Mouse (Mus musculus): Measurements from ENCODE around the gene Hecw2.

Gene Hecw2

GRCm38 (mm10) chr1:53978514-53978831 is 216.5 kb downstream of the Hecw2 start:
- no peak for DNase-seq (ENCODE audit: low read depth)

GRCm38 (mm10) chr1:53977806-53978513 is 217.0 kb downstream of the Hecw2 start:
- DNase-seq (ENCODE audit: low read depth), result peak; percentile 19

DNA sequence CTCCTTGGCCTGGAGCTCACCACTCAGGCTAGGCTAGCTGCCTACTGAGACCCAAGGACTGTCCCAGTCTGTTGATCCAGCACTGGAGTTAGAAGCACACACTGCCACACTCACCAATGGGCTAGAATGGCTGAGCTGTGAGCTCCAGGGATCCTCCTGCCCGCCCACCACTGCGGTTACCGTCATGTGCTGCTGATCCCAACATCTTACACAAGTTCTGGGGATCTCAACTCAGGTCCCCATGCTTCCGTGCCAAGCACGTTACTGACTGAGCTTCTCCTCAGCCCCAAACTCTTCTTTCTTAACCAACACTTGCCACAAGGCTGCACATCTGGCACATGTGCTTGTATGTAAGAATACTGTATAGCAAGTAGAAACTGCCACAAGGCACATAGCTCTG is 218.2 kb downstream of the Hecw2 start:
- DNase-seq (ENCODE audit: low read depth), result no peak

DNA sequence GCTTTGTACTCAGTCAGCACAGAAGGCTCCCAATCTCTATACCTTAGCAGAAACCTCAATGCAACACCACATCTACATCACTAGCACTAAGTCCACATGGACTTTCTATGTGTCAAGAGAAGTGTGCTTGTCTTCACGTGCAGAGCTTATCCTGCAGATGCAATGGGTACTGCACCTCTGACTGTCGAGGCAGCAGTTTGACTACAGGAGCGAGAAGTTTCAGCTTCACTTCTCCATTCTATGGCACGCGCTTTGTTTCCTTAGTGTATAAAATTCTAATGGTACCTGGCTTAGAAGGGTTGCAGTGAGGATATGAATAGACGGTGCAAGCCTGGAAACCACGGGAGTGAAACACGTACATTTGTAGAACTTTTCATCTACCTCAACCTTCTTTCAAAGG is 218.9 kb downstream of the Hecw2 start:
- DNase-seq (ENCODE audit: low read depth), result no peak

GRCm38 (mm10) chr1:53974941-53975340 is 220.0 kb downstream of the Hecw2 start:
- no peak for DNase-seq (ENCODE audit: low read depth)

- no peak for DNase-seq (ENCODE audit: low read depth)
Measured at GRCm38 (mm10) chr1:53970326-53970977, 224.5 kb downstream of the Hecw2 start.

- DNase-seq (ENCODE audit: low read depth), result no peak
Measured at GRCm38 (mm10) chr1:53952395-53952794, 242.6 kb downstream of the Hecw2 start.

- no peak for DNase-seq (ENCODE audit: low read depth)
Measured at GRCm38 (mm10) chr1:53945815-53946214, 249.2 kb downstream of the Hecw2 start.

- no peak for DNase-seq (ENCODE audit: low read depth)
Measured at GRCm38 (mm10) chr1:53942468-53942867, 252.5 kb downstream of the Hecw2 start.

GRCm38 (mm10) chr1:53941528-53941927 is 253.4 kb downstream of the Hecw2 start:
- DNase-seq (ENCODE audit: low read depth), result no peak

DNA sequence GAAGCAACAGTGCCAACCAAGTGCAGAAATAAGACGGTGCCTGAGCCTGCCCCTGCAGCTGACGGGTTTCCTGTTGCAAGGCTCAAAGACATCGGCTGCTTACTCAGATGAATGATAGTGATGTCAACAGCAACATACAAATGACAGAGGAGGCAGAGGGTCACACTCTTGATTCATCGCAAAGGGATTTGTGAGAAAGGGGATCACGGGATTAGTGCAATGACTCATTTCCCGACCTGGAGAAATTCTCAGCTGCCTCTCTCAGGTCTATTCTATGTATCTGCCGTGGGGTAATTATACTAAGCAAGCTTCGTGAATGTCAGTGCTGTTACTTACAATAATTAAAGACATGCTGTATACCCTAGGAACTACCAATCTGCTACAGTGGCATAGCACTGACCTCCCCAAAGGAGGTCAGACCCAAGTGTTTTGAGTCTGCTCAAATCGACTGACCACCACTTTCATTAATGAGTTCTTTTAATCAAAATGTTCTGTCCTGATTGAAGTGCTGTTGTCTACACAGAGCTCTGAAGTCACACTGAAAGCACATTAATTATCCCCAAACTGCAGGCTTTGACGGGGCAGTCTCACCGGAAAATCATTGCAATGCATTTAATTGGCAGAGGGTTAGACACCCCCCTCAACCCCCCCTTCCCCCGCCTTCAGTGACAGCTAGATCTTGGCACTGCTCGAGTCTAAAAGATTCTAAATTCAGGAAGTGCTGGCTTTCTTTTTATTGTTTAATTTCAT is 254.5 kb downstream of the Hecw2 start:
- no peak for DNase-seq (ENCODE audit: low read depth)

DNA sequence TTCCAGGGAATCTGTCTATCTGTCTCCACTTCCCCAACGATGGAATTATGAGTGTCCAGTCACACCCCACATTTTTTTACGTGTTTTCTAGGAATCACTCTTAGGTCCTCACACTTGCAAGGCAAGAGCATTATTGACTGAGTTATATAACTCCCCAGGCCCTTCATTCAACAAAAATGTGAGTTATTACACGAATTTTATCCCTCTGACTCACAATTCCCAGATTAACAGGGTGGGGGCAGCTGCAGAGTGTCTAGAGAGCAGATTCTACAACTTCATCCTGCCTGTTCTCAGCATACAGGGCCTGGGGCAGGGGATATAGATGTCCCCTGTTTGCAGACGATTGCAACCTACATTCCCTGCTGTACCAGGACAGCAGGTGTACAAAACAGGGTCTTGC is 255.7 kb downstream of the Hecw2 start:
- DNase-seq (ENCODE audit: low read depth), result no peak

GRCm38 (mm10) chr1:53933308-53933707 is 261.7 kb downstream of the Hecw2 start:
- no peak for DNase-seq (ENCODE audit: low read depth)

DNA sequence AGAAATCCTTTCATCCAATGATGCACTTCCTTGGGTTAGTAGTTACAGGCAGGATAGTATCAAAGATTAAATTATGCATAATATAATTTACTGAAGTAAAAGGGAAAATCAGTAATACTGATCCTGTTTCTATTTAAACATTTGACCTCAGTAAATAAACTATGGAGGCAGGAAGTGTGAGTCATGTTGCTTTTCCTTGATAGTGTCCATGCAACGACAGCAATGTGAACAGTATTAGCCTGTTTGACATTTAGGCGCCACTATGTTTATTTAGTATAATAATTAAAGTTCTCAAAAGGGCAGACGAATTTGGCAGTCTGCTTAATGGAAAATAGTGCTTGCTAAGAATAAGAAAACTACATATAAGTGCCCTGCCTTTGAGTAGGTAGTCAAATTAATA is 263.7 kb downstream of the Hecw2 start:
- no peak for DNase-seq (ENCODE audit: low read depth)

- DNase-seq (ENCODE audit: low read depth), result no peak
Measured at GRCm38 (mm10) chr1:53927605-53928004, 267.4 kb downstream of the Hecw2 start.

DNA sequence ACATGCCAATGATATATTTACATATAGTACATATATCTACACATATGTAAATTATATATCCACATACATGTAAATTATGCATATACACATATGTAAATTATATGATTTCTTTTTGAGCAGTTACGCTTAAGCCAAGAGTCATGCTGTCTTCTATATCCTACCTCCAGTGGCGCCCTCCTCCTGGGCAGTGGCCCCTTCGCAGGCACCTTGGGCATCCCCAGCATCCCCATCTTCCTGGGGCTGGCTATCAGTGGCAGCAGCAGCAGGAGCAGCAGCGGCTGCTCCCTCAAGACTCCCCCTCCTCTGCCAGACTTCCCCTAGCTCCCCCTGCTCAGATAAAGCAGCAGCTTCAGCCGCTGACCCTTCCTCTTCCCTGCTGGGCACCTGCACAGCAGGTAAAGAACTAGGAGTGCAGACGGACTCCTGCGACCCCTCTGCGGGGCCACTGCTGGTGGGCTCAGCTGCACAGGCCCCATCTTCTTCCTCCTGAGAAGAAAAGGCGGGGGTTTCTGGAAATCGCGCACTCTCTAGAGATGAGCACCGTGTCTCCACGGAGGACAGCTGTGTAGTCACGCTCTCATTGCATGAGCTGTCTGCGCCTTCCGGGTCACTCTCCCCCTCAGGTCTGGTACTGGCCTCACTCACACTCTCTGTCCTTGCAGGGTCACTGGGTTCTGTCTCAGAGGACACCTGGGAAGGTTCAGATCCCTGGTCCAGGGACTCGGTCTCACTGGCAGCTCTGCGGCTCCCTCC is 269.6 kb downstream of the Hecw2 start:
- no peak for DNase-seq (ENCODE audit: low read depth)

GRCm38 (mm10) chr1:53911848-53912247 is 283.1 kb downstream of the Hecw2 start:
- no peak for DNase-seq (ENCODE audit: low read depth)

DNA sequence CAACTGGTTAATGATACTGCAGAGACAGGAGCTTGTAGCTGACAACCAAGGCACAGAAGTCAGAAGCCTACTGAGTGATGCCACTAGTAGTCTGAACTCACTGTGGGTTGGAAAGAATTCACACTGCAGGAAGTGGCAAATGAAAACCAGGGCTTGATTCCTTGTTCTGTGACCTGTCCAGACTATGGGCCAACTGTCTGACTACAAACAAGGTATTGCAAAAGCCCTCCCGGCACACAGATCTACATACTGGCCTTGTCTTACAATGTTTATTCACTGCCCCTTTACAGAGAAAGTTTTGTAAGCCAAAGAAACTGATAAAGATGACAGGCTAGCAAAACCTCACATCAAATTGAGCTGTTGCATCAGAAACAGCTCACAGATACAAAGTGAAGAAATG is 284.7 kb downstream of the Hecw2 start:
- DNase-seq (ENCODE audit: low read depth), result no peak

- peak; percentile 52 for DNase-seq (ENCODE audit: low read depth)
Measured at GRCm38 (mm10) chr1:53909118-53909517, 285.9 kb downstream of the Hecw2 start.

DNA sequence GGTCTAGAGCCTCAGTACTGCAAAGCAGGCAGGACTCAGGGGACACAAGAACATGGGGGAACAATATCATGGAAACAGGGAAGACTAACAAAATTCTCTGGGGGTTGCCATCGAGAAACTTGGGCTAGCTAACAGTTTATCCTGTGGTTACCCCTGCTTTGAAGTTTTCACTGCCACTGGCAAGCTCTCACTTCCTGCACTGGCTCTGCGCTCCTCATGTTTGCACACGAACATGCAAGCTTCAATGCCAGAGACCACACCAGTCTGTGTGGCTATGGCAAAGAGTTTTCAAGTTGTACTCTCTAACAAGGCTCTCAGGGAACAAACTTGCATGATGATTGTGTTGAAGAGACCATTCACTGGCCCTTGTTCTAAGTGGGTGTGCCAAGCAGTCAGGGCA is 288.8 kb downstream of the Hecw2 start:
- no peak for DNase-seq (ENCODE audit: low read depth)

DNA sequence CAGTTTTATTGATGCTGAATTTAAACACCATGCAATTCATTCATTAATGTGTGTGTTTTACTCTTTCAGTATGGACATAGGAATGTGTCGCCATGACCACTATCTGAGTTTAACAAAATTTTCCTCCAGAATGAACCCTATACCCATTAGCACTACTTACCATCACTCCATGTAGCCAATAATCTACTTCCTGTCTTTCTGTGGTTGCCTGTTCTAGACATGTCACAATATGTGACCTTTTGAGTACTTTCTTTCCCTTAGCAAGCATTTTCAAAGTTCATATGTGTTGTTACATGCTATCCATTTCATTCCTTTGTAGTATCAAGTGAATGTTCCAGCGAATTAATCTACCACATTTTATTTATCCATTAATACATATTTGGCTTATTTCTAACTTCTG is 294.6 kb downstream of the Hecw2 start:
- no peak for DNase-seq (ENCODE audit: low read depth)

DNA sequence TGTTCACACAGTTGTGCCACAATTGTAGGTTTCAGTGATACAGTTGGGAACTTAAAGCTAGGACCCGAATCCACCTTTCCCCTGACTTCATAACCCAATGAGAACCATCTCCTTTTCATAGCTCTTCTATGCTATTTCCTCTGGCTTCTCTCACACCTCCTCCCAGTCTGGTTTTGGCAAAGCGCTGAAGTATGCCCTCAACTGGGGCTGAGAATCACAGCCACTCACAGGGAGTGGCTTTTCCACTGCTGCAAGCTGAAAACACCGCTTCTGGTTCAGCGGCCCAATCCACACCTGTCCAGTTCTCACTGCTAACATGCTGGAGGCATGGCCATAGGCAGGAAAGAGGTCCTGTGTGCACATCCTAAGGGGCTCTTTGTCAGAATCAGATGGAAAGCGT is 300.7 kb downstream of the Hecw2 start:
- DNase-seq (ENCODE audit: low read depth), result no peak

GRCm38 (mm10) chr1:53890380-53890779 is 304.6 kb downstream of the Hecw2 start:
- DNase-seq (ENCODE audit: low read depth), result no peak

Data from c-Kit-positive CD71-negative TER-119-negative erythroid progenitor cells, embryonic 14.5 days (primary cell).